Mouse (Mus musculus): Measurements from ENCODE around the gene Sh2d3c. TPM values are rescaled to one million over a fixed set of nuclear protein-coding genes. Genes with fewer than 3 reads are reported as not detected.
A peak's percentile ranks its signal among the peaks of the same experiment; 100 is the strongest.

Gene Sh2d3c
- polyA plus RNA-seq, 1 experiment from 2014 or later: 8.3 TPM

DNA sequence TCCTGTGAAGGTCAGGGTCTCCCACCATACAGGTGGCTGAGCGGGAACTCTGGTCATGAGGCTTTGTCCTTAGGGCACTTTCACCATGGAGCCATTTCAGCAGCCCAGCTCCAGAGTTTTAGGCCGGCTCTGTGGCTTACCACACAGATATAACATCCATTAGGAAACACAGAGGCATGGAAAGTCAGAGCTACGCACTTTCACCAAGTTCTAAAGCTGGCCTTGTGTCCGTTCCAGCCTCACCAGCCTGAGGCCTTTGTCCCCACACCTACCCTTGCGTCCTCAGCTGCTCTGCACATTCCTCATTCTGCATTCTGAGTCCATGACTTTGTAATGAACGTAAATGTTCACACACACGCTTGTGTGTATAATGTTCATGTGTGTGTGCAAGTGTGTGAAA is 15.8 kb upstream of the Sh2d3c start:
- H3K4me3 ChIP-seq (ENCODE audit: low read depth, low read length): no peak overlapping the region
- peaks cover 58% of the 10 kb centered on the region for H3K36me3 ChIP-seq (replicated peaks; ENCODE audit: insufficient read depth, low read length)
- ATAC-seq (no peak), DNase-seq (no peak)
- TF ChIP-seq EP300 (IDR thresholded peaks at IDR 0.05; ENCODE audit: low read depth): no peak
- TF ChIP-seq CTCF (IDR thresholded peaks at IDR 0.05; ENCODE audit: low read depth): no peak
- H3K9me3 ChIP-seq (ENCODE audit: low read length): no peaks in the 10 kb centered on the region
- peak overlapping the region; percentile 95 for H3K27ac ChIP-seq (ENCODE audit: low read depth)
- H3K4me2 ChIP-seq (ENCODE audit: low read depth, low read length): no peak overlapping the region
- no peaks in the 10 kb centered on the region for H3K27me3 ChIP-seq (ENCODE audit: insufficient read depth, low read length)
- H3K9ac ChIP-seq (replicated peaks): no peak overlapping the region
- H3K4me1 ChIP-seq (ENCODE audit: insufficient read depth): peaks cover 5% of the 10 kb centered on the region
- WGBS (ENCODE audit: insufficient replicate concordance): 91% methylated on average over 7 of the region's 7 CpGs

- no peak overlapping the region for H3K27ac ChIP-seq (ENCODE audit: low read depth)
These were observed 13.9 kb upstream of the Sh2d3c start for GRCm38 (mm10) chr2:32706971-32707370.

GRCm38 (mm10) chr2:32708643-32709042 is 12.2 kb upstream of the Sh2d3c start:
- Histone ChIP-seq H3K27ac (ENCODE audit: low read depth) (no peak overlapping the region), H3K9me3 (ENCODE audit: low read length) (no peaks in the 10 kb centered on the region), H3K4me3 (ENCODE audit: low read depth, low read length) (no peak overlapping the region), H3K36me3 (replicated peaks; ENCODE audit: insufficient read depth, low read length) (peaks cover 56% of the 10 kb centered on the region), H3K4me1 (ENCODE audit: insufficient read depth) (peaks cover 18% of the 10 kb centered on the region), H3K4me2 (ENCODE audit: low read depth, low read length) (no peak overlapping the region), H3K9ac (replicated peaks) (no peak overlapping the region), H3K27me3 (ENCODE audit: insufficient read depth, low read length) (no peaks in the 10 kb centered on the region)
- DNase-seq: peak; percentile 83
- TF ChIP-seq CTCF (IDR thresholded peaks at IDR 0.05; ENCODE audit: low read depth) (peak; percentile 92), EP300 (IDR thresholded peaks at IDR 0.05; ENCODE audit: low read depth) (no peak)
- no peak for ATAC-seq
- WGBS (ENCODE audit: insufficient replicate concordance): 37% methylated on average over 3 of the region's 3 CpGs

More at GRCm38 (mm10) chr2:32706971-32707370, 13.9 kb upstream of the Sh2d3c start:
- Histone ChIP-seq H3K36me3 (replicated peaks; ENCODE audit: insufficient read depth, low read length) (peaks cover 58% of the 10 kb centered on the region), H3K4me2 (ENCODE audit: low read depth, low read length) (no peak overlapping the region), H3K4me3 (ENCODE audit: low read depth, low read length) (no peak overlapping the region), H3K4me1 (ENCODE audit: insufficient read depth) (peaks cover 16% of the 10 kb centered on the region), H3K9ac (replicated peaks) (no peak overlapping the region), H3K9me3 (ENCODE audit: low read length) (no peaks in the 10 kb centered on the region), H3K27me3 (ENCODE audit: insufficient read depth, low read length) (no peaks in the 10 kb centered on the region)
- 87% methylated on average over 6 of the region's 6 CpGs for WGBS (ENCODE audit: insufficient replicate concordance)
- TF ChIP-seq EP300 (IDR thresholded peaks at IDR 0.05; ENCODE audit: low read depth) (no peak), CTCF (IDR thresholded peaks at IDR 0.05; ENCODE audit: low read depth) (no peak)
- no peak for ATAC-seq
- DNase-seq: no peak

DNA sequence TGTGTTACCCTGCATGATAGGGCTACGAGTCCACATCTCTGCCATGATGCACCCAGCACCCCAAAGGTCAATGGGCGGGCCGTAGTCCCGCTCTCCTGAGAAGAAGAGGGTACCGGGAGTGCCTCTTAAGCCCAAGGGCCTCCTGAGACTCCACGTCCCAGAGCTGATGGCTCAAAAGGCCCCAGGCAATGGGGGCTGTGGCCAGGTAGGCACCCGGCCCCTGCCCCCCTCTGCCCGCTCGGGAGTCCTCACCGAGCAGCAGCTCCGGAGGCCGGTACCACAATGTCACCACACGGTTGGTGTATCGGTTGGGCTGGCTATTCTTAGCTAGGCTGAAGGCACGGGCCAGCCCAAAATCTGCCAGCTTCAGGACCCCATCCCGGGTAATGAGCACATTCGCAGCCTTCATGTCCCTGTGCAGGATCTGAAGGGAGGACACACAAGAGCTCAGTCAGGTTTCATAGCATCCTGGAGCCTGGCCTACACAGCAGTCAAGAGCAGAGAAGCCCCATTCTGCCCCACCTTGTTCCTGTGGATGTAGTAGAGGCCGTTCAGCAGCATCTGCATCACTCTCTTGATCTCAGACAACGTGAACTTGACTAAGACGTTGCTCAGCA is 11.2 kb upstream of the Sh2d3c start:
- no peak overlapping the region for H3K9ac ChIP-seq (replicated peaks)
- H3K4me3 ChIP-seq (ENCODE audit: low read depth, low read length): no peak overlapping the region
- H3K9me3 ChIP-seq (ENCODE audit: low read length): no peaks in the 10 kb centered on the region
- H3K4me1 ChIP-seq (ENCODE audit: insufficient read depth): peaks cover 28% of the 10 kb centered on the region
- peaks cover 52% of the 10 kb centered on the region for H3K36me3 ChIP-seq (replicated peaks; ENCODE audit: insufficient read depth, low read length)
- 85% methylated on average over 20 of the region's 20 CpGs for WGBS (ENCODE audit: insufficient replicate concordance)
- DNase-seq (no peak), ATAC-seq (no peak)
- H3K27me3 ChIP-seq (ENCODE audit: insufficient read depth, low read length): no peaks in the 10 kb centered on the region
- no peak overlapping the region for H3K27ac ChIP-seq (ENCODE audit: low read depth)
- TF ChIP-seq CTCF (IDR thresholded peaks at IDR 0.05; ENCODE audit: low read depth) (no peak), EP300 (IDR thresholded peaks at IDR 0.05; ENCODE audit: low read depth) (no peak)
- H3K4me2 ChIP-seq (ENCODE audit: low read depth, low read length): no peak overlapping the region

DNA sequence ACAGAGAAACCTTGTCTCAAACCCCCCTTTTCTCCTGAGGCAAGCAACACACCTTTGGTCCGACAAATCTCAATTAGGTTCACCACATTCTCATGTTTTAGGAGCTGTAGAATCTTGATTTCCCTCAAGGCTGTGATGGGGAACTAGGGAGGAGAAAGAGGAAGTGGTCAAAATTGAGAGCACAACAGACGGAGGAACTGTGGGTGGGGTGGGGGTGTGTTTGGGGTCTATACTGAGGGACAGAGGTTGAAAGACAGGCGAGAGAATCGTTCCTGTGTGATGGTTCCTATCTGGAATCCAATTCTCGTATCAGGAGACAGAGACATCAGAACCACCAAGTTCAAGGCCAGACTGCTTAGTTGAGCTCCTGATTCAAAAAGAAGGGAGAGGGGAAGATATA is 10.4 kb upstream of the Sh2d3c start:
- H3K36me3 ChIP-seq (replicated peaks; ENCODE audit: insufficient read depth, low read length): peaks cover 44% of the 10 kb centered on the region
- no peaks in the 10 kb centered on the region for H3K27me3 ChIP-seq (ENCODE audit: insufficient read depth, low read length)
- no peak for TF ChIP-seq EP300 (IDR thresholded peaks at IDR 0.05; ENCODE audit: low read depth)
- no peak for TF ChIP-seq CTCF (IDR thresholded peaks at IDR 0.05; ENCODE audit: low read depth)
- no peak overlapping the region for H3K9ac ChIP-seq (replicated peaks)
- ATAC-seq: no peak
- WGBS (ENCODE audit: insufficient replicate concordance): 43% methylated on average over 5 of the region's 5 CpGs
- H3K4me3 ChIP-seq (ENCODE audit: low read depth, low read length): no peak overlapping the region
- H3K9me3 ChIP-seq (ENCODE audit: low read length): no peaks in the 10 kb centered on the region
- H3K4me1 ChIP-seq (ENCODE audit: insufficient read depth): peaks cover 35% of the 10 kb centered on the region
- H3K27ac ChIP-seq (ENCODE audit: low read depth): no peak overlapping the region
- peak; percentile 31 for DNase-seq
- H3K4me2 ChIP-seq (ENCODE audit: low read depth, low read length): peak overlapping the region; percentile 90; the same call in 1 of the 2 replicates

GRCm38 (mm10) chr2:32711301-32712056 is 9.4 kb upstream of the Sh2d3c start:
- Histone ChIP-seq H3K36me3 (replicated peaks; ENCODE audit: insufficient read depth, low read length) (peaks cover 34% of the 10 kb centered on the region), H3K9ac (replicated peaks) (peak overlapping the region; percentile 90), H3K4me1 (ENCODE audit: insufficient read depth) (peaks cover 36% of the 10 kb centered on the region), H3K9me3 (ENCODE audit: low read length) (no peaks in the 10 kb centered on the region), H3K27ac (ENCODE audit: low read depth) (peak overlapping the region; percentile 97), H3K4me3 (ENCODE audit: low read depth, low read length) (peak overlapping the region; percentile 89), H3K4me2 (ENCODE audit: low read depth, low read length) (peak overlapping the region; percentile 90), H3K27me3 (ENCODE audit: insufficient read depth, low read length) (no peaks in the 10 kb centered on the region)
- no peak for DNase-seq
- TF ChIP-seq CTCF (IDR thresholded peaks at IDR 0.05; ENCODE audit: low read depth) (peak; percentile 29), EP300 (IDR thresholded peaks at IDR 0.05; ENCODE audit: low read depth) (no peak)
- ATAC-seq: no peak
- WGBS (ENCODE audit: insufficient replicate concordance): 20% methylated on average over 9 of the region's 9 CpGs
